Mouse (Mus musculus) heart, postnatal 36 days (tissue): ENCODE results near the gene Erp29. TPM values are rescaled to one million over a fixed set of nuclear protein-coding genes. Genes with fewer than 3 reads are reported as not detected.

ENCODE experiments used
- DNase-seq, 2 experiments: peaks; one replicate each; pipeline ENCODE4 v3.0.0; 2021 to 2022
- intact Hi-C: fragments of 180-260 bp; cut with DNase I; formaldehyde crosslinking; loops from one replicate; pipeline ENCODE4 v1.15.1; 2025
- total RNA-seq, 2 experiments: library from RNA; stranded (reverse); gene quantifications; 2 replicates each; pipeline ENCODE4 v1.2.3; 2021

The Erp29 gene
- total RNA-seq, 2 experiments from 2014 or later, result 71.5 to 78.6 TPM

GRCm38 (mm10) chr5:121393402-121393801 lies 58.9 kb downstream of the Erp29 start:
- no peak for DNase-seq
- intact Hi-C loops, result loop anchor here (5.0 kb wide), 1 partner anchor 176 kb away; no protein-coding TSS in a partner anchor

GRCm38 (mm10) chr5:121392667-121393380 lies 59.5 kb downstream of the Erp29 start:
- intact Hi-C loops, result loop anchor here (5.0 kb wide), 1 partner anchor 176 kb away; no protein-coding TSS in a partner anchor
- peak in 1 of 2 experiments; percentile 57 for DNase-seq

- DNase-seq, result no peak
- intact Hi-C loops, result loop anchor here (5.0 kb wide), 1 partner anchor 172 kb away; no protein-coding TSS in a partner anchor
Observed at GRCm38 (mm10) chr5:121389691-121390090, 62.6 kb downstream of the Erp29 start.

GRCm38 (mm10) chr5:121389106-121389505 lies 63.2 kb downstream of the Erp29 start:
- intact Hi-C loops, result no loop called here
- peak in 1 of 2 experiments; percentile 40 for DNase-seq

- intact Hi-C loops, result no loop called here
- peak; percentile 28 to 43 for DNase-seq
Observed at GRCm38 (mm10) chr5:121387126-121387525, 65.2 kb downstream of the Erp29 start.

GRCm38 (mm10) chr5:121386120-121386909 lies 66.0 kb downstream of the Erp29 start:
- no peak for DNase-seq
- intact Hi-C loops, result no loop called here

- intact Hi-C loops, result no loop called here
- peak; percentile 94 for DNase-seq
Observed at GRCm38 (mm10) chr5:121385461-121386119, 66.7 kb downstream of the Erp29 start, which contains the start of gene Trafd1. Trafd1 (minus strand) TSS chr5:121385632.

GRCm38 (mm10) chr5:121384757-121385460 lies 67.4 kb downstream of the Erp29 start:
- no peak for DNase-seq
- intact Hi-C loops, result no loop called here

GRCm38 (mm10) chr5:121383857-121384756 lies 68.2 kb downstream of the Erp29 start:
- intact Hi-C loops, result no loop called here
- no peak for DNase-seq

GRCm38 (mm10) chr5:121380692-121381091 lies 71.6 kb downstream of the Erp29 start:
- intact Hi-C loops, result no loop called here
- DNase-seq, result no peak

- no peak for DNase-seq
- intact Hi-C loops, result no loop called here
Observed at GRCm38 (mm10) chr5:121378678-121379256, 73.5 kb downstream of the Erp29 start.

Other genes starting within 250 kb of the Erp29 start
- 100 to 1,000 TPM; 519 to 543 TPM for gene Rpl6, start 248.0 kb downstream of the Erp29 start, total RNA-seq
- 10 to 100 TPM; 21.1 to 24.4 TPM for gene Hectd4, start 232.3 kb downstream of the Erp29 start, total RNA-seq
- gene Trafd1, start 66.9 kb downstream of the Erp29 start, total RNA-seq, result 10 to 100 TPM; 60.7 to 65.0 TPM
- 10 to 100 TPM; 20.8 to 23.5 TPM for gene Naa25, start 54.6 kb downstream of the Erp29 start, total RNA-seq
- gene Tmem116, start 613 bp downstream of the Erp29 start, total RNA-seq, result 10 to 100 TPM; 11.9 to 12.4 TPM
- not detected for gene Adam1b, start 50.9 kb upstream of the Erp29 start, total RNA-seq
- 1 to 10 TPM; 1.8 to 1.9 TPM for gene Adam1a, start 93.0 kb upstream of the Erp29 start, total RNA-seq
- not detected for gene Gm42878, start 93.0 kb upstream of the Erp29 start, total RNA-seq
- 10 to 100 TPM; 85.1 to 89.3 TPM for gene Mapkapk5, start 93.4 kb upstream of the Erp29 start, total RNA-seq
- 100 to 1,000 TPM; 263 to 319 TPM for gene Aldh2, start 141.3 kb upstream of the Erp29 start, total RNA-seq
- gene Acad12, start 166.4 kb upstream of the Erp29 start, total RNA-seq, result 10 to 100 TPM; 64.8 to 73.6 TPM
- 10 to 100 TPM; 19.8 to 23.8 TPM for gene Acad10, start 208.0 kb upstream of the Erp29 start, total RNA-seq
- 10 to 100 TPM; 29.8 to 31.9 TPM for gene Brap, start 208.1 kb upstream of the Erp29 start, total RNA-seq